Mouse (Mus musculus) cortical plate, adult 2 months (tissue): ENCODE results near the gene Fam20b. TPM values are rescaled to one million over a fixed set of nuclear protein-coding genes. Genes with fewer than 3 reads are reported as not detected.

Experiments used
- H3K27ac ChIP-seq: fragments of 200-500 bp; 2 replicates; pipeline ENCODE4 v1.5.1; 2012; ENCODE audit warnings: low read length, control low read depth, inconsistent platforms; ENCODE audit not compliant: insufficient read depth
- H3K4me1 ChIP-seq: fragments of 200-500 bp; 2 replicates; pipeline ENCODE4 v1.6.1; 2011; ENCODE audit warnings: low read length; ENCODE audit not compliant: control insufficient read depth, insufficient read depth
- H3K4me3 ChIP-seq: fragments of 200-500 bp; 2 replicates; pipeline ENCODE4 v1.5.1; 2011; ENCODE audit warnings: mild to moderate bottlenecking, low read length, control low read depth; ENCODE audit not compliant: insufficient read depth
- CTCF ChIP-seq: fragments of 200-500 bp; IDR thresholded peaks from 2 replicates; pipeline ENCODE4 v1.5.1; 2011; ENCODE audit warnings: mild to moderate bottlenecking, control low read depth, low read length; ENCODE audit not compliant: insufficient read depth; ENCODE audit errors: extremely low read depth
- POLR2A ChIP-seq: fragments of 200-500 bp; IDR thresholded peaks from 2 replicates; pipeline ENCODE4 v1.6.1; 2011; ENCODE audit warnings: mild to moderate bottlenecking, low read length, control low read depth; ENCODE audit not compliant: insufficient read depth; ENCODE audit errors: extremely low read depth
- polyA plus RNA-seq: library from polyadenylated mRNA; depleted of rRNA; stranded (reverse); fragments of >200 nt; gene quantifications from 2 replicates; pipeline ENCODE4 v1.2.3, GENCODE M21; 2012; rRNA removed

The Fam20b gene
- polyA plus RNA-seq, 1 experiment, result 48.0 TPM

GRCm38 (mm10) chr1:156644061-156644460, 74.8 kb downstream of the Fam20b start:
- TF ChIP-seq POLR2A, result no peak
- no peak for TF ChIP-seq CTCF
- no peaks in the 10 kb centered on the region for H3K4me1 ChIP-seq
- no peak overlapping the region for H3K4me3 ChIP-seq
- H3K27ac ChIP-seq, result no peak overlapping the region

- Histone ChIP-seq H3K4me1 (no peaks in the 10 kb centered on the region), H3K27ac (no peak overlapping the region), H3K4me3 (no peak overlapping the region)
- no peak for TF ChIP-seq CTCF
- TF ChIP-seq POLR2A, result no peak
These were observed 76.1 kb downstream of the Fam20b start for GRCm38 (mm10) chr1:156642813-156643212.

GRCm38 (mm10) chr1:156641808-156642207, 77.1 kb downstream of the Fam20b start:
- H3K27ac ChIP-seq, result no peak overlapping the region
- no peaks in the 10 kb centered on the region for H3K4me1 ChIP-seq
- H3K4me3 ChIP-seq, result no peak overlapping the region
- no peak for TF ChIP-seq CTCF

- no peak overlapping the region for H3K27ac ChIP-seq
- H3K4me3 ChIP-seq, result no peak overlapping the region
- no peaks in the 10 kb centered on the region for H3K4me1 ChIP-seq
- 0 out of 2 replicates have a peak, but pooled peaks have one; percentile 17 for TF ChIP-seq CTCF
- no peak for TF ChIP-seq POLR2A
These were observed 78.3 kb downstream of the Fam20b start for GRCm38 (mm10) chr1:156640577-156640976.

GRCm38 (mm10) chr1:156639455-156639854, 79.4 kb downstream of the Fam20b start:
- Histone ChIP-seq H3K4me1 (no peaks in the 10 kb centered on the region), H3K4me3 (no peak overlapping the region), H3K27ac (no peak overlapping the region)
- TF ChIP-seq POLR2A (no peak), CTCF (no peak)

GRCm38 (mm10) chr1:156635148-156635547, 83.7 kb downstream of the Fam20b start:
- Histone ChIP-seq H3K4me1 (peaks cover 2% of the 10 kb centered on the region; the same call in 1 of the 2 replicates), H3K27ac (no peak overlapping the region), H3K4me3 (no peak overlapping the region)
- TF ChIP-seq CTCF (no peak), POLR2A (no peak)

- no peak overlapping the region for H3K27ac ChIP-seq
- TF ChIP-seq POLR2A (no peak), CTCF (peak; percentile 24; the same call in 1 of the 2 replicates)
- H3K4me1 ChIP-seq, result peaks cover 6% of the 10 kb centered on the region; the same call in 1 of the 2 replicates
- no peak overlapping the region for H3K4me3 ChIP-seq
These were observed 85.8 kb downstream of the Fam20b start for GRCm38 (mm10) chr1:156633095-156633494.

- Histone ChIP-seq H3K4me3 (no peak overlapping the region), H3K4me1 (peaks cover 8% of the 10 kb centered on the region), H3K27ac (no peak overlapping the region)
- TF ChIP-seq POLR2A (no peak), CTCF (peak; percentile 28; the same call in 1 of the 2 replicates)
These were observed 87.9 kb downstream of the Fam20b start for GRCm38 (mm10) chr1:156630965-156631364.

GRCm38 (mm10) chr1:156629984-156630383, 88.9 kb downstream of the Fam20b start:
- TF ChIP-seq POLR2A (no peak), CTCF (no peak)
- peaks cover 8% of the 10 kb centered on the region for H3K4me1 ChIP-seq
- 0 out of 2 replicates have a peak overlapping the region, but pooled peaks have one; percentile 6 for H3K27ac ChIP-seq
- H3K4me3 ChIP-seq, result no peak overlapping the region

Other genes starting within 250 kb of the Fam20b start
- 23.4 TPM in 2 replicates for gene Soat1, start 244.8 kb downstream of the Fam20b start, polyA plus RNA-seq
- 9.7 and 10.3 TPM in 2 replicates for gene Gm10031, start 195.1 kb downstream of the Fam20b start, polyA plus RNA-seq
- 16.9 and 18.9 TPM in 2 replicates for gene Abl2, start 160.3 kb downstream of the Fam20b start, polyA plus RNA-seq
- gene Tor3a, start 44.7 kb downstream of the Fam20b start, polyA plus RNA-seq, result 7.4 and 9.1 TPM in 2 replicates
- gene Angptl1, start 119.5 kb upstream of the Fam20b start, polyA plus RNA-seq, result 0.67 and 0.81 TPM in 2 replicates
- 17.9 and 18.9 TPM in 2 replicates for gene Ralgps2, start 220.5 kb upstream of the Fam20b start, polyA plus RNA-seq